16 mouse cellular contexts compared by ENCODE assay signal in genomic region chr5:136459901-136460300, GRCm38 (mm10).
DNase-seq lines count a peak whose midpoint lies in the region; ATAC-seq and TF ChIP-seq lines count a peak whose summit lies in the region.
"Had no signal": no experiment of that assay in that cellular context is flagged by ENCODE, and none has a peak within 500 bp of the region (broad histone marks: within the 10 kb centered on the region; RNA-seq: fewer than 3 reads in every experiment).

No protein-coding gene starts in this region.

- H3K9ac ChIP-seq in CH12.LX (ENCODE audit: insufficient read depth, low read depth): no peak overlapping the region
- no peak overlapping the region for H3K9ac ChIP-seq in forebrain, embryonic 11.5 days (ENCODE audit: low read length)
- no peak overlapping the region for H3K9ac ChIP-seq in heart, embryonic 11.5 days (ENCODE audit: low read depth, low read length)
- H3K9ac ChIP-seq: forebrain, embryonic 12.5 days; hindbrain, embryonic 15.5 days; liver, embryonic 14.5 days; neural tube, embryonic 15.5 days had no signal

- H3K9me3 ChIP-seq in CH12.LX (replicated peaks; ENCODE audit: low read length): no peaks in the 10 kb centered on the region
- H3K9me3 ChIP-seq in forebrain, embryonic 11.5 days (ENCODE audit: control insufficient read depth, low read length): no peaks in the 10 kb centered on the region
- no peaks in the 10 kb centered on the region for H3K9me3 ChIP-seq in heart, embryonic 11.5 days (replicated peaks; ENCODE audit: control insufficient read depth, low read length)
- H3K9me3 ChIP-seq: forebrain, embryonic 12.5 days; hindbrain, embryonic 15.5 days; limb, embryonic 10.5 days; neural tube, embryonic 15.5 days had no signal

- H3K27ac ChIP-seq in CH12.LX (ENCODE audit: insufficient read depth, low read depth): no peak overlapping the region
- no peak overlapping the region for H3K27ac ChIP-seq in forebrain, embryonic 11.5 days (ENCODE audit: low read depth, low read length)
- H3K27ac ChIP-seq in heart, embryonic 11.5 days (ENCODE audit: low read depth, low read length): no peak overlapping the region
- H3K27ac ChIP-seq: forebrain, embryonic 12.5 days; hindbrain, embryonic 15.5 days; limb, embryonic 10.5 days; liver, embryonic 14.5 days; neural tube, embryonic 15.5 days had no signal

- H3K36me3 ChIP-seq in CH12.LX (replicated peaks in 1 of 2; ENCODE audit: control insufficient read depth in 1 of 2, insufficient read depth in 1 of 2, low read length in 1 of 2): peaks cover 0 to 4% of the 10 kb centered on the region in 2 experiments
- no peaks in the 10 kb centered on the region for H3K36me3 ChIP-seq in forebrain, embryonic 11.5 days (ENCODE audit: control insufficient read depth, insufficient read depth, low read length)
- no peaks in the 10 kb centered on the region for H3K36me3 ChIP-seq in heart, embryonic 11.5 days (ENCODE audit: control insufficient read depth, insufficient read depth, low read length)
- H3K36me3 ChIP-seq: hindbrain, embryonic 15.5 days; neural tube, embryonic 15.5 days had no signal

- H3K79me2 ChIP-seq in CH12.LX (replicated peaks; ENCODE audit: control insufficient read depth, extremely low read depth, insufficient read depth, poor library complexity, severe bottlenecking): no peaks in the 10 kb centered on the region

- intact Hi-C loops in heart, postnatal 14 days (cut with DNase I): loop anchor here (5.0 kb wide), 1 partner anchor 48 kb away; no protein-coding TSS in a partner anchor

- H3K27me3 ChIP-seq in CH12.LX (replicated peaks): no peaks in the 10 kb centered on the region
- H3K27me3 ChIP-seq in forebrain, embryonic 11.5 days (ENCODE audit: control insufficient read depth, insufficient read depth, low read length): no peaks in the 10 kb centered on the region
- H3K27me3 ChIP-seq in heart, embryonic 11.5 days (ENCODE audit: control insufficient read depth, insufficient read depth, low read length): no peaks in the 10 kb centered on the region
- H3K27me3 ChIP-seq: forebrain, embryonic 12.5 days; hindbrain, embryonic 15.5 days; neural tube, embryonic 15.5 days had no signal

- H3K4me3 ChIP-seq in CH12.LX (replicated peaks in 1 of 3; ENCODE audit: low read depth in 2 of 3, low read length in 2 of 3, poor library complexity in 1 of 3): no peak overlapping the region
- H3K4me3 ChIP-seq in forebrain, embryonic 11.5 days (ENCODE audit: low read depth, low read length): no peak overlapping the region
- no peak overlapping the region for H3K4me3 ChIP-seq in heart, embryonic 11.5 days (ENCODE audit: low read depth, low read length)
- H3K4me3 ChIP-seq: forebrain, embryonic 12.5 days; hindbrain, embryonic 15.5 days; limb, embryonic 10.5 days; neural tube, embryonic 15.5 days had no signal

- no peak; the same call in 1 of the 2 replicates for TF ChIP-seq EP300 in CH12.LX (IDR thresholded peaks at IDR 0.05; ENCODE audit: low read length)

- no peak for TF ChIP-seq CTCF in CH12.LX (conservative IDR thresholded peaks at IDR 0.05 in 1 of 2, IDR thresholded peaks at IDR 0.05 in 1 of 2; ENCODE audit: low read depth in 2 of 2, low read length in 2 of 2)

- no peak for TF ChIP-seq RAD21 in CH12.LX (IDR thresholded peaks at IDR 0.05; ENCODE audit: low read depth, low read length)

- H3K4me2 ChIP-seq in CH12.LX (ENCODE audit: insufficient read depth, low read depth, poor library complexity, severe bottlenecking): no peak overlapping the region
- no peak overlapping the region for H3K4me2 ChIP-seq in forebrain, embryonic 11.5 days (ENCODE audit: low read depth, low read length, severe bottlenecking)
- H3K4me2 ChIP-seq in heart, embryonic 11.5 days: no peak overlapping the region
- H3K4me2 ChIP-seq: forebrain, embryonic 12.5 days; hindbrain, embryonic 15.5 days; neural tube, embryonic 15.5 days had no signal

- in situ Hi-C loops in CH12.LX (cut with MboI; ENCODE audit: low pct_ligation_motif_present, low pct_unique_long_range_greater_than_20kb, low sequenced_read_pairs): no loop called here

- WGBS in forebrain, embryonic 11.5 days: 94% methylated on average over 6 of the region's 6 CpGs
- WGBS in heart, embryonic 11.5 days (ENCODE audit: insufficient replicate concordance): 95% methylated on average over 6 of the region's 6 CpGs

- peaks cover 28 to 74% of the 10 kb centered on the region in 2 experiments for H3K4me1 ChIP-seq in CH12.LX (ENCODE audit: control insufficient read depth in 1 of 2, insufficient read depth in 2 of 2)
- no peaks in the 10 kb centered on the region for H3K4me1 ChIP-seq in forebrain, embryonic 11.5 days (replicated peaks; ENCODE audit: control insufficient read depth, insufficient read depth, low read length)
- H3K4me1 ChIP-seq in heart, embryonic 11.5 days (ENCODE audit: control insufficient read depth, insufficient read depth, low read length): peaks cover 64% of the 10 kb centered on the region

- peak; percentile 50 to 54 for DNase-seq in B cell, adult 2 months
- peak; percentile 50 for DNase-seq in CH12.LX (ENCODE audit: extremely low read depth)
- peak; percentile 57 to 73 for DNase-seq in thymus, adult 18-20 months
- no peak for DNase-seq in forebrain, embryonic 11.5 days (ENCODE audit: low spot score)
- no peak for DNase-seq in layer of hippocampus, postnatal 36 days
- DNase-seq in heart, postnatal 14 days: no peak
- DNase-seq: cerebellum, adult 2 months; kidney, adult 8-10 months; retina, postnatal 1 day had no signal

- dilution Hi-C loops in CH12.LX (cut with MboI; ENCODE audit: extremely low pct_ligation_motif_present, extremely low pct_unique_long_range_greater_than_20kb, low sequenced_read_pairs): no loop called here

- TF ChIP-seq POLR2A in CH12.LX (IDR thresholded peaks at IDR 0.05; ENCODE audit: low read depth, low read length): no peak

- peak; percentile 75 for ATAC-seq in megakaryocyte, adult 5-6 weeks (ENCODE audit: poor library complexity, severe bottlenecking)
- no peak for ATAC-seq in forebrain, embryonic 11.5 days (replicated peaks; ENCODE audit: low FRiP score)
- ATAC-seq in heart, embryonic 11.5 days (replicated peaks; ENCODE audit: insufficient number of reproducible peaks, low FRiP score, low TSS enrichment): no peak

TF ChIP-seq in CH12.LX, 34 proteins besides CTCF, POLR2A, EP300 and RAD21:
- TF ChIP-seq BHLHE40 (IDR thresholded peaks at IDR 0.05; ENCODE audit: low read depth, low read length): peak; percentile 94
- TF ChIP-seq JUND (conservative IDR thresholded peaks at IDR 0.05; ENCODE audit: low read depth, low read length): no peak
- peak; percentile 60 for TF ChIP-seq ETS1 (conservative IDR thresholded peaks at IDR 0.05; ENCODE audit: low read depth, low read length)
- TF ChIP-seq MYC (IDR thresholded peaks at IDR 0.05; ENCODE audit: low read depth, low read length): peak; percentile 68; the same call in 1 of the 2 replicates
- 0 out of 2 replicates have a peak, but pooled peaks have one; percentile 26 for TF ChIP-seq TCF12 (IDR thresholded peaks at IDR 0.05; ENCODE audit: low read depth, low read length)

Comparison
In these comparisons a context has a peak if more than half of its experiments do, and no peak if none do; other contexts are left out.
1. DNase-seq: peak in B cell, adult 2 months (2 of 2), CH12.LX (single experiment) and thymus, adult 18-20 months (2 of 2); none in forebrain, embryonic 11.5 days (single experiment), layer of hippocampus, postnatal 36 days (0 of 2) and heart, postnatal 14 days (0 of 2).